In genomic region chr9:72221333-72221732, GRCm38 (mm10) we compare ENCODE assay signal across 13 mouse cellular contexts. TPM values are rescaled to one million over a fixed set of nuclear protein-coding genes. Genes with fewer than 3 reads are reported as not detected.
A peak's percentile ranks its signal among the peaks of the same experiment; 100 is the strongest.
DNase-seq lines count a peak whose midpoint lies in the region; ATAC-seq and TF ChIP-seq lines count a peak whose summit lies in the region.
"Had no signal": no experiment of that assay in that cellular context is flagged by ENCODE, and none has a peak within 500 bp of the region (broad histone marks: within the 10 kb centered on the region; RNA-seq: fewer than 3 reads in every experiment).

No protein-coding gene starts in this region.

- no peak overlapping the region for H3K4me3 ChIP-seq in embryonic facial prominence, embryonic 11.5 days (ENCODE audit: low read depth, low read length)
- no peak overlapping the region for H3K4me3 ChIP-seq in embryonic facial prominence, embryonic 10.5 days
- H3K4me3 ChIP-seq in liver, embryonic 14.5 days (ENCODE audit: insufficient read depth in 1 of 2, low read depth in 2 of 2, low read length in 2 of 2) = no peak overlapping the region
- no peak overlapping the region for H3K4me3 ChIP-seq in liver, embryonic 11.5 days (ENCODE audit: low read depth, low read length)
- no peak overlapping the region for H3K4me3 ChIP-seq in bone marrow, adult 2 months (replicated peaks; ENCODE audit: control insufficient read depth, low read depth, low read length)
- H3K4me3 ChIP-seq: embryonic facial prominence, embryonic 15.5 days; intestine, embryonic 15.5 days; neural tube, embryonic 13.5 days had no signal

- no peak for TF ChIP-seq POLR2A in bone marrow, adult 2 months (IDR thresholded peaks at IDR 0.05; ENCODE audit: borderline replicate concordance, control insufficient read depth, low read depth, low read length)

- ATAC-seq in embryonic facial prominence, embryonic 11.5 days (replicated peaks; ENCODE audit: insufficient number of reproducible peaks, low FRiP score, low TSS enrichment, low read depth) = no peak
- no peak for ATAC-seq in liver, embryonic 14.5 days (ENCODE audit: insufficient read depth)
- no peak for ATAC-seq in liver, embryonic 11.5 days (replicated peaks; ENCODE audit: low FRiP score)
- ATAC-seq: intestine, embryonic 15.5 days had no signal

- peak; percentile 19 for DNase-seq in embryonic facial prominence, embryonic 11.5 days (ENCODE audit: low spot score)
- no peak for DNase-seq in embryonic facial prominence, embryonic 10.5 days (ENCODE audit: low spot score)
- no peak for DNase-seq in liver, embryonic 14.5 days (ENCODE audit: low read depth in 3 of 3, low spot score in 3 of 3)
- DNase-seq in liver, embryonic 11.5 days (ENCODE audit: low spot score) = no peak
- DNase-seq in thymus, postnatal 36 days = peak; percentile 16 to 26
- DNase-seq in heart, adult 18-20 months = no peak
- DNase-seq in heart, postnatal 25 days (ENCODE audit: low spot score) = no peak
- DNase-seq: adrenal gland, postnatal 10 days; cerebellum, adult 2 months had no signal

- peaks cover 3% of the 10 kb centered on the region; the same call in 1 of the 2 replicates for H3K9me3 ChIP-seq in embryonic facial prominence, embryonic 11.5 days (replicated peaks; ENCODE audit: control insufficient read depth, low read length)
- no peaks in the 10 kb centered on the region for H3K9me3 ChIP-seq in embryonic facial prominence, embryonic 10.5 days
- H3K9me3 ChIP-seq in liver, embryonic 14.5 days (ENCODE audit: control insufficient read depth, low read length) = no peaks in the 10 kb centered on the region
- no peaks in the 10 kb centered on the region for H3K9me3 ChIP-seq in liver, embryonic 11.5 days (ENCODE audit: control insufficient read depth, low read length)
- H3K9me3 ChIP-seq: embryonic facial prominence, embryonic 15.5 days; intestine, embryonic 15.5 days; neural tube, embryonic 13.5 days had no signal

- no peaks in the 10 kb centered on the region for H3K4me1 ChIP-seq in embryonic facial prominence, embryonic 11.5 days (ENCODE audit: control insufficient read depth, insufficient read depth, low read length)
- H3K4me1 ChIP-seq in embryonic facial prominence, embryonic 10.5 days = peaks cover 4% of the 10 kb centered on the region; the same call in 1 of the 2 replicates
- H3K4me1 ChIP-seq in liver, embryonic 14.5 days (replicated peaks; ENCODE audit: control insufficient read depth in 2 of 2, insufficient read depth in 2 of 2, low read length in 1 of 2) = no peaks in the 10 kb centered on the region
- no peaks in the 10 kb centered on the region for H3K4me1 ChIP-seq in liver, embryonic 11.5 days (replicated peaks; ENCODE audit: control insufficient read depth, insufficient read depth, low read length)
- no peaks in the 10 kb centered on the region; the same call in 1 of the 2 replicates for H3K4me1 ChIP-seq in bone marrow, adult 2 months (ENCODE audit: control insufficient read depth, insufficient read depth, low read length)
- H3K4me1 ChIP-seq: intestine, embryonic 15.5 days had no signal

- no peaks in the 10 kb centered on the region for H3K36me3 ChIP-seq in embryonic facial prominence, embryonic 11.5 days (replicated peaks; ENCODE audit: control insufficient read depth, insufficient read depth, low read depth, low read length)
- no peaks in the 10 kb centered on the region for H3K36me3 ChIP-seq in embryonic facial prominence, embryonic 10.5 days (replicated peaks)
- no peaks in the 10 kb centered on the region for H3K36me3 ChIP-seq in liver, embryonic 14.5 days (replicated peaks; ENCODE audit: control insufficient read depth, insufficient read depth, low read depth)
- H3K36me3 ChIP-seq in liver, embryonic 11.5 days (ENCODE audit: control insufficient read depth, insufficient read depth, low read length) = no peaks in the 10 kb centered on the region
- H3K36me3 ChIP-seq: embryonic facial prominence, embryonic 15.5 days; intestine, embryonic 15.5 days; neural tube, embryonic 13.5 days had no signal

- no peaks in the 10 kb centered on the region for H3K27me3 ChIP-seq in embryonic facial prominence, embryonic 11.5 days (ENCODE audit: control insufficient read depth, insufficient read depth, low read length)
- H3K27me3 ChIP-seq in embryonic facial prominence, embryonic 10.5 days (replicated peaks; ENCODE audit: low read depth, poor library complexity, severe bottlenecking) = no peaks in the 10 kb centered on the region
- no peaks in the 10 kb centered on the region for H3K27me3 ChIP-seq in liver, embryonic 14.5 days (ENCODE audit: control insufficient read depth, insufficient read depth, low read length)
- no peaks in the 10 kb centered on the region for H3K27me3 ChIP-seq in liver, embryonic 11.5 days (replicated peaks; ENCODE audit: control insufficient read depth, insufficient read depth, low read length)
- H3K27me3 ChIP-seq: embryonic facial prominence, embryonic 15.5 days; intestine, embryonic 15.5 days; neural tube, embryonic 13.5 days had no signal

- peak; percentile 57 for TF ChIP-seq CTCF in liver, embryonic 14.5 days (IDR thresholded peaks at IDR 0.05; ENCODE audit: low read depth)
- TF ChIP-seq CTCF in bone marrow, adult 2 months (IDR thresholded peaks at IDR 0.05; ENCODE audit: control insufficient read depth, insufficient read depth, low read length) = 0 out of 2 replicates have a peak, but pooled peaks have one; percentile 23

- no peak for TF ChIP-seq EP300 in liver, embryonic 14.5 days (IDR thresholded peaks at IDR 0.05; ENCODE audit: low read depth)

- no peak overlapping the region for H3K4me2 ChIP-seq in embryonic facial prominence, embryonic 11.5 days (ENCODE audit: low read depth, low read length)
- no peak overlapping the region for H3K4me2 ChIP-seq in liver, embryonic 14.5 days (ENCODE audit: low read depth)
- H3K4me2 ChIP-seq in liver, embryonic 11.5 days = no peak overlapping the region
- H3K4me2 ChIP-seq: embryonic facial prominence, embryonic 15.5 days; intestine, embryonic 15.5 days; neural tube, embryonic 13.5 days had no signal

- no peak overlapping the region for H3K9ac ChIP-seq in embryonic facial prominence, embryonic 11.5 days (replicated peaks; ENCODE audit: low read length)
- H3K9ac ChIP-seq in liver, embryonic 14.5 days (replicated peaks) = no peak overlapping the region
- H3K9ac ChIP-seq in liver, embryonic 11.5 days (ENCODE audit: low read depth, low read length) = no peak overlapping the region
- H3K9ac ChIP-seq: embryonic facial prominence, embryonic 15.5 days; intestine, embryonic 15.5 days; neural tube, embryonic 13.5 days had no signal

- no peak overlapping the region for H3K27ac ChIP-seq in embryonic facial prominence, embryonic 11.5 days (replicated peaks; ENCODE audit: low read depth, low read length)
- H3K27ac ChIP-seq in embryonic facial prominence, embryonic 10.5 days (replicated peaks) = no peak overlapping the region
- no peak overlapping the region for H3K27ac ChIP-seq in liver, embryonic 14.5 days
- H3K27ac ChIP-seq in liver, embryonic 11.5 days (ENCODE audit: low read depth, low read length) = no peak overlapping the region
- H3K27ac ChIP-seq in bone marrow, adult 2 months (ENCODE audit: control insufficient read depth, insufficient read depth, low read depth, low read length, poor library complexity) = no peak overlapping the region
- H3K27ac ChIP-seq: embryonic facial prominence, embryonic 15.5 days; intestine, embryonic 15.5 days; neural tube, embryonic 13.5 days had no signal

- intact Hi-C loops in heart, postnatal 25 days (cut with DNase I) = no loop called here

- 78% methylated on average over 5 of the region's 5 CpGs for WGBS in embryonic facial prominence, embryonic 11.5 days
- 83% methylated on average over 5 of the region's 5 CpGs for WGBS in embryonic facial prominence, embryonic 10.5 days
- WGBS in liver, embryonic 14.5 days (ENCODE audit: insufficient replicate concordance) = 64% methylated on average over 5 of the region's 5 CpGs
- 81% methylated on average over 5 of the region's 5 CpGs for WGBS in liver, embryonic 11.5 days
- WGBS in bone marrow, adult 2 months = 81% methylated on average over 5 of the region's 5 CpGs

RNA-seq across cellular contexts. Expression of gene Zfp280d, which starts 53.3 kb away (rescaled TPM):
- 53.6 and 54.5 TPM in 2 replicates for polyA plus RNA-seq in embryonic facial prominence, embryonic 11.5 days (2014; fragmentation: Nextera tagmentation; extraction: Ambion mirVana)
- polyA plus RNA-seq in embryonic facial prominence, embryonic 10.5 days (2016; fragmentation: Nextera tagmentation; extraction: Ambion mirVana) = 50.3 and 53.0 TPM in 2 replicates
- 10.4 and 14.5 TPM in 2 replicates for polyA plus RNA-seq in liver, embryonic 14.5 days (2012; rRNA removed)
- polyA plus RNA-seq in liver, embryonic 14.5 days (2014; fragmentation: Nextera tagmentation; extraction: Ambion mirVana) = 11.0 and 12.5 TPM in 2 replicates
- 33.5 and 36.0 TPM in 2 replicates for polyA plus RNA-seq in liver, embryonic 11.5 days (2014; fragmentation: Nextera tagmentation; extraction: Ambion mirVana)
- polyA plus RNA-seq in bone marrow, adult 2 months (2011; ENCODE audit: insufficient read depth, insufficient read length, low replicate concordance, missing spikeins) = 33.7 and 36.4 TPM in 2 replicates
- 10 to 100 TPM; 15.4 to 16.3 TPM for total RNA-seq in heart, adult 18-20 months (2021)
- 10 to 100 TPM; 17.9 to 20.8 TPM for total RNA-seq in heart, postnatal 25 days (2021)

Comparison
In these comparisons a context has a peak if more than half of its experiments do, and no peak if none do; other contexts are left out.
1. DNase-seq: peak in embryonic facial prominence, embryonic 11.5 days (single experiment) and thymus, postnatal 36 days (2 of 2); none in embryonic facial prominence, embryonic 10.5 days (single experiment), liver, embryonic 14.5 days (0 of 3), liver, embryonic 11.5 days (single experiment), heart, adult 18-20 months (0 of 2) and heart, postnatal 25 days (single experiment).